Mouse (Mus musculus) midbrain, postnatal 0 days (tissue): ENCODE data around the gene Ttbk2. TPM values are rescaled to one million over a fixed set of nuclear protein-coding genes. Genes with fewer than 3 reads are reported as not detected.

Experiments used
- ATAC-seq: fragments of 200-750 bp; cut with Nextera tagmentation; 2 replicates; pipeline ENCODE4 v1.8.0; 2017; ENCODE audit warnings: moderate number of reproducible peaks, mild to moderate bottlenecking, moderate TSS enrichment, moderate library complexity; ENCODE audit not compliant: low FRiP score
- DNase-seq: peaks from one replicate; pipeline ENCODE4 v3.0.0-alpha.2; 2015; ENCODE audit warnings: low spot score
- H3K27ac ChIP-seq: fragments of 300-500 bp; sonication (generic); 2 replicates; pipeline ENCODE4 v1.5.1; 2014; ENCODE audit warnings: low read depth, mild to moderate bottlenecking, low read length, mixed read lengths
- H3K27me3 ChIP-seq: fragments of 300-500 bp; sonication (generic); 2 replicates; pipeline ENCODE4 v1.6.1; 2014; ENCODE audit warnings: low read length, control low read depth, mixed read lengths; ENCODE audit not compliant: insufficient read depth
- H3K36me3 ChIP-seq: fragments of 300-500 bp; sonication (generic); 2 replicates; pipeline ENCODE4 v1.6.1; 2014; ENCODE audit warnings: low read length, control low read depth, mixed read lengths; ENCODE audit not compliant: insufficient read depth
- H3K4me1 ChIP-seq: fragments of 300-500 bp; sonication (generic); 2 replicates; pipeline ENCODE4 v1.6.1; 2014; ENCODE audit warnings: mild to moderate bottlenecking, control low read depth, antibody characterized with exemption, low read length, mixed read lengths; ENCODE audit not compliant: insufficient read depth
- H3K4me2 ChIP-seq: fragments of 300-500 bp; sonication (generic); 2 replicates; pipeline ENCODE4 v1.6.1; 2014; ENCODE audit warnings: low read depth, mild to moderate bottlenecking, low read length, mixed read lengths; ENCODE audit not compliant: poor library complexity, severe bottlenecking
- H3K4me3 ChIP-seq: fragments of 300-500 bp; sonication (generic); 2 replicates; pipeline ENCODE4 v1.5.1; 2014; ENCODE audit warnings: low read depth, mild to moderate bottlenecking, low read length, moderate library complexity
- H3K9ac ChIP-seq: fragments of 300-500 bp; sonication (generic); replicated peaks from 2 replicates; pipeline ENCODE4 v1.6.1; 2014; ENCODE audit warnings: mild to moderate bottlenecking, low read length, moderate library complexity, mixed read lengths; ENCODE audit not compliant: poor library complexity, severe bottlenecking
- H3K9me3 ChIP-seq: fragments of 300-500 bp; sonication (generic); 2 replicates; pipeline ENCODE4 v1.6.1; 2016; ENCODE audit warnings: low read length, control low read depth
- CTCF ChIP-seq: IDR thresholded peaks from 2 replicates; pipeline ENCODE4 v1.5.1; 2016; ENCODE audit warnings: antibody characterized with exemption, mild to moderate bottlenecking
- WGBS: fragments of 180-500 bp; shearing (Covaris S2); extraction: QIAGEN DNeasy Blood & Tissue Kit; methylation state at CpG from one replicate; pipeline ENCODE4 v1.1.7; 2014; 5-methylcytosine and 5-hydroxymethylcytosine counted together
- polyA plus RNA-seq: library from polyadenylated mRNA; unstranded; fragments of >200 nt; fragmentation: Nextera tagmentation; extraction: Ambion mirVana; gene quantifications from 2 replicates; pipeline ENCODE4 v1.2.1, GENCODE M21; 2015
- total RNA-seq: library from RNA; depleted of rRNA; stranded (reverse); fragments of >200 nt; gene quantifications from 2 replicates; pipeline ENCODE4 v1.2.3, GENCODE M21; 2014; rRNA removed

The Ttbk2 gene
- total and polyA plus RNA-seq, 2 experiments from 2014 or later: 8.7 to 65.3 TPM

GRCm38 (mm10) chr2:120707041-120707440 is 143.4 kb downstream of the Ttbk2 start:
- Histone ChIP-seq H3K36me3 (peaks cover 15% of the 10 kb centered on the region), H3K27ac (no peak overlapping the region), H3K4me1 (no peaks in the 10 kb centered on the region), H3K9me3 (no peaks in the 10 kb centered on the region), H3K4me2 (no peak overlapping the region), H3K4me3 (no peak overlapping the region), H3K9ac (no peak overlapping the region), H3K27me3 (no peaks in the 10 kb centered on the region)
- DNase-seq: no peak
- ATAC-seq: no peak
- no peak for TF ChIP-seq CTCF

DNA sequence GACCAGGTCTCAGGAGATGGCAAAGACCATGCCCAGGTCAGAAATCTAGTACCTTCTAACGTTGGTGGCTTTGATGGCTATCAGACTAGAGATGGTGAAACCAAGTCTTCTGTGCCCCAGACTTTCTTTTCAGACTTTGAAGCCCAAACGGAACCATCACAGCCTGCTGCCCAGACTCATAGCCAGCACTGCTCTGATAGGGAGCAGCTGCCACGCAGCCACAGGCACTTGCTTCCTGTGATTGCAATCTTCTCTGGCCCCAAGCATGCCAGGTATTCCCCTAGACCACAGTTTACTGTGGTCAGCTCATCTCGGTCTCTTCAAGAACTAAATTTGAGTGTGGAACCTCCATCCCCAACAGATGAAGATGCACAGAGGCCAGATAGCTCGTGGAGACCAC is 147.7 kb downstream of the Ttbk2 start:
- no peak overlapping the region for H3K4me3 ChIP-seq
- H3K4me1 ChIP-seq: no peaks in the 10 kb centered on the region
- ATAC-seq: no peak
- H3K4me2 ChIP-seq: no peak overlapping the region
- H3K27me3 ChIP-seq: no peaks in the 10 kb centered on the region
- DNase-seq: no peak
- peaks cover 32% of the 10 kb centered on the region for H3K36me3 ChIP-seq
- H3K9me3 ChIP-seq: no peaks in the 10 kb centered on the region
- 80% methylated on average over 5 of the region's 5 CpGs for WGBS
- no peak overlapping the region for H3K9ac ChIP-seq
- TF ChIP-seq CTCF: no peak
- H3K27ac ChIP-seq: no peak overlapping the region

GRCm38 (mm10) chr2:120700379-120700885 is 150.0 kb downstream of the Ttbk2 start:
- Histone ChIP-seq H3K36me3 (peaks cover 44% of the 10 kb centered on the region), H3K4me3 (no peak overlapping the region), H3K27me3 (no peaks in the 10 kb centered on the region), H3K4me2 (no peak overlapping the region), H3K4me1 (no peaks in the 10 kb centered on the region), H3K9me3 (no peaks in the 10 kb centered on the region), H3K27ac (no peak overlapping the region), H3K9ac (no peak overlapping the region)
- WGBS: 83% methylated on average over 3 of the region's 3 CpGs
- DNase-seq (no peak), ATAC-seq (no peak)
- TF ChIP-seq CTCF: no peak

DNA sequence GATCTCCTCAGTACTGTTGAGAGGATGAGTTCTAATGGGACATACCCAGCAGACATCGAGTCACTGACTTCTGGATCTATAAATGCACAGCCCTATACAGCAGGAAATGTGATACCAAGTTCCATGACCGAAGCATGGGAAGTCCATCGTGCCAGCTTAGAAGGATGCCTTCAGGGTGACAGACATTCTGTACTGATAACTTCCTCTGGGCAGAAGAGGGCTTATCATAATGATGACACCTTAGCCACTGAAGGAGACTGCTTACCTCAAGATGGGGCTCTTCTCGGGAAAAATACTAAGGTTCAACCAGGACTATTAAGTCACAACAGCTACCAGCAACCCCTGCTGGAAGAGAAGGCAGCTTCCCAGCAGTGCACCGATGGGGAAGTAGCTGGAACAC is 152.6 kb downstream of the Ttbk2 start:
- H3K9ac ChIP-seq: no peak overlapping the region
- H3K9me3 ChIP-seq: no peaks in the 10 kb centered on the region
- H3K27me3 ChIP-seq: no peaks in the 10 kb centered on the region
- no peak overlapping the region for H3K27ac ChIP-seq
- H3K4me2 ChIP-seq: no peak overlapping the region
- no peaks in the 10 kb centered on the region for H3K4me1 ChIP-seq
- ATAC-seq (no peak), DNase-seq (no peak)
- WGBS: 81% methylated on average over 5 of the region's 5 CpGs
- no peak for TF ChIP-seq CTCF
- H3K36me3 ChIP-seq: peaks cover 41% of the 10 kb centered on the region
- no peak overlapping the region for H3K4me3 ChIP-seq

Other genes starting within 250 kb of the Ttbk2 start
- 24.8 and 34.7 TPM in 2 replicates for gene Haus2, start 241.2 kb downstream of the Ttbk2 start, total RNA-seq
- gene Haus2, start 241.2 kb downstream of the Ttbk2 start, polyA plus RNA-seq: 29.3 and 32.2 TPM in 2 replicates
- gene Lrrc57, start 241.1 kb downstream of the Ttbk2 start, total RNA-seq: 30.3 and 44.9 TPM in 2 replicates
- gene Lrrc57, start 241.1 kb downstream of the Ttbk2 start, polyA plus RNA-seq: 22.4 and 22.7 TPM in 2 replicates
- gene Stard9, start 221.5 kb downstream of the Ttbk2 start, total RNA-seq: 10.6 and 11.4 TPM in 2 replicates
- 1.6 and 2.4 TPM in 2 replicates for gene Stard9, start 221.5 kb downstream of the Ttbk2 start, polyA plus RNA-seq
- gene Cdan1, start 476 bp downstream of the Ttbk2 start, total RNA-seq: 26.6 and 34.1 TPM in 2 replicates
- 4.8 and 6.3 TPM in 2 replicates for gene Cdan1, start 476 bp downstream of the Ttbk2 start, polyA plus RNA-seq
- gene Ubr1, start 120.1 kb upstream of the Ttbk2 start, total RNA-seq: 31.0 and 34.0 TPM in 2 replicates
- 24.5 and 28.0 TPM in 2 replicates for gene Ubr1, start 120.1 kb upstream of the Ttbk2 start, polyA plus RNA-seq
- 20.9 and 21.5 TPM in 2 replicates for gene Tmem62, start 126.4 kb upstream of the Ttbk2 start, total RNA-seq
- 14.3 and 14.5 TPM in 2 replicates for gene Tmem62, start 126.4 kb upstream of the Ttbk2 start, polyA plus RNA-seq
- gene Ccndbp1, start 157.8 kb upstream of the Ttbk2 start, total RNA-seq: 51.9 and 65.7 TPM in 2 replicates
- gene Ccndbp1, start 157.8 kb upstream of the Ttbk2 start, polyA plus RNA-seq: 77.8 and 79.7 TPM in 2 replicates
- gene Epb42, start 186.5 kb upstream of the Ttbk2 start, total RNA-seq: not detected in 2 replicates
- 0.12 TPM in 1 of 2 replicates, not detected in the other for gene Epb42, start 186.5 kb upstream of the Ttbk2 start, polyA plus RNA-seq
- 0.14 and 0.44 TPM in 2 replicates for gene Tgm5, start 235.2 kb upstream of the Ttbk2 start, total RNA-seq
- 0.11 and 0.32 TPM in 2 replicates for gene Tgm5, start 235.2 kb upstream of the Ttbk2 start, polyA plus RNA-seq